Mouse (Mus musculus): Measurements from ENCODE around the gene Pdlim4.

- TF ChIP-seq CTCF (IDR thresholded peaks at IDR 0.05; ENCODE audit: low read depth): no peak
- no peak for TF ChIP-seq EP300 (optimal IDR thresholded peaks at IDR 0.05)
These were observed 32.9 kb upstream of the Pdlim4 start for GRCm38 (mm10) chr11:54101701-54102100.

All from stomach, postnatal 0 days (tissue).